Mouse (Mus musculus) lung, adult 2 months (tissue): ENCODE data around the gene Atl3.

Experiments
- CTCF ChIP-seq: fragments of 200-500 bp; IDR thresholded peaks from 2 replicates; pipeline ENCODE4 v1.5.1; 2011; ENCODE audit warnings: mild to moderate bottlenecking, low read length, control low read depth; ENCODE audit not compliant: insufficient read depth
- POLR2A ChIP-seq: fragments of 200-500 bp; IDR thresholded peaks from 2 replicates; pipeline ENCODE4 v1.6.1; 2011; ENCODE audit warnings: low read depth, mild to moderate bottlenecking, control low read depth, low read length, borderline replicate concordance; ENCODE audit errors: extremely low read depth

DNA sequence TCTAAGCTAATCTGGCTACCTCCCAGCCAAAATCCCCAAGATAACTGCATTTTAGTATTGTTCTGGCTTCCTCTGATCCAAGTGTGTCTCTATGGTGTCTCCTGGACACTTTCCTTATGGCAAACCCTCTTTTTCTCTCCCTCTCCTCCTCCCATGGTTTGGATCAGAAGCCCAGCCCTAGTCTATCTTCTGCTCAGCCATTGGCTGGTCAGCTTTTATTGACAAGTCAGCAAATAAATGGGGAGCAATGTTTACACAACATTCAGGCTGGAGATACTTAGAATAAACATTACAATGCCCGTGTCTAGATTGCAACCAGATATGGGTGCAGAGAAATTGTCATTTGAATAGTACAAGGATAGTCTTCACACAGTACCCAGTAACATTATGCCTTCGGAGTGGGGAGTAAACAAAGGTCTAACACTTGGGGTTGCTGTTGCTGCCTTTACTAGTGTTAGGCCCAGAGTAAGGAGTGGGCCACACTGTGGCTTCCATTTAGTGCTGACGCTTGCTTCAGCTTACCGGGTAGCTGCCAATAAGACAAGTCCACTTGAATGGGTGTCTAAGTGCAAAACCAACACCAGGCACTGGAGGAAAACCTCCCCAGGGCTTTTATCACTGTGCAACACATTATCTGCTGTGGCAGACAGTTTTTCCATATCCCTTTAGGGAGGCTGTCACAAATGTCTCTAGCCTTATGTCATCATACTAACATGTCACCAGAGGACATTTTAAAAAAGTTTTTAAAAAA is 57.9 kb downstream of the Atl3 start:
- TF ChIP-seq POLR2A (no peak), CTCF (no peak)
